Mouse (Mus musculus) gastrocnemius, postnatal 4 days (tissue): ENCODE data around the gene Gprin2. TPM values are rescaled to one million over a fixed set of nuclear protein-coding genes. Genes with fewer than 3 reads are reported as not detected.
A peak's percentile ranks its signal among the peaks of the same experiment; 100 is the strongest.

Experiments used
- DNase-seq, 2 experiments: peaks; one replicate each; pipeline ENCODE4 v3.0.0; 2021 to 2022; ENCODE audit warnings: low spot score in 2 of 2, mixed read lengths in 2 of 2
- total RNA-seq, 2 experiments: library from RNA; stranded (reverse); gene quantifications; 2 replicates each; pipeline ENCODE4 v1.2.3; 2021

Gprin2 gene
- total RNA-seq, 2 experiments from 2014 or later = 1.0 to 1.5 TPM

DNA sequence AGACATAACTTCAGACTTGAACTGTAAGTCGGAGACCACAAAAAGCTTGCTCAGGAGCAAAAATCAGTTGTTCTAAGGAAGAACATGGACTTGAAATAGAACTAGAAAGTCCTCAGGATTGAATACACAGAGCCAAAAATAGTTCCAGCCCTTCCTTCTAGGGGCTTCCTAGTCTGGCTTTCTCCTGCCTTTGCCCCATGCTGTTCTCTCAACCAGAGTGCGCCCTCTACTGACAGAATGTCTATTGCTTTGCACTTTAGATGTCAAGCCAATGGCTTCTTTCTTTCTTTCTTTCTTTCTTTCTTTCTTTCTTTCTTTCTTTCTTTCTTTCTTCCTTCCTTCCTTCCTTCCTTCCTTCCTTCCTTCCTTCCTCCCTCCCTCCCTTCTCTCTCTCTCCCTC lies 7.2 kb upstream of the Gprin2 start:
- DNase-seq = peak in 1 of 2 experiments; percentile 51

DNA sequence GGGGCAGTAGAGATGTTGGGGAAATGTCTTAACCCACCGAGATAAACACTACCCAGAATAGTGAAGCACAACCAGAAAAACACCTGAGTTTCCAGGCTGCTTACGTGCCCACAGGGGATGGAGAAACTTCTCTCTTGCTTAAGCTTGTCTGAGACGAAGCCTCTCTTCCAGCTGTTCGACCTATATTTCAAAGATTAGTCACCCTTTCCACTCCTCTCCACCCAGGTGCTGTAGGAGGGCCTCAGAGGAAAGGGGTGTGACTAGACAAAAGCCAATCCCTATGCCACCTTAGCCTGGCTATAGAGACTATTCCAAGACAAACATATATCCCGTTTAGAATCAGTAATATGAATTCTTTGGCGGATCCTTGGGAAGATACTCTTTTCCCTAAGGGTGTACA lies 6.5 kb upstream of the Gprin2 start:
- no peak for DNase-seq

DNA sequence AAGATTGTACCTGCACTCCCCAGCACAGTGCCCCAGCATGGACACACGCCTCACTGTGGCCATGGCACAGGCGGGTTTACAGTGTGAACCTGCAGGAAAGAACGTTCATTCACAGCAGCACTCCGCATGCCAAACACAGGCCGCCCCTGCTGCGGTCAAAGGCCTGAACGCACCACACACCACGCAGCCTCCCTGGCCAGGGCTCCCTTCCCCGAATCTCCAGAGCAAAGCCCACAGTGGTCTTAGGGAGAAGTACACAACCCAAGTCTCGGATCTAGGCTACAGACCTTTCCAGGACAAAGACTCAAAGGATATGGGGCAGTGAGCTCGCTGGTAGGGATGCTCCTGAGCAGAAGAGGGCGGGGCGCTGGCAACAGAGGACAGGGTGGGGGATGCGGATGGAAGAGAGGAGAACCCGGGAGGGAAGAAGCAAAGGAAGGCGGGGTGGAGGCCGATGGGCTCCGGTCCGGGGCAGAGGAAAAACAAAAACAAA lies 669 bp downstream of the Gprin2 start:
- peak in 1 of 2 experiments; percentile 40 for DNase-seq

DNA sequence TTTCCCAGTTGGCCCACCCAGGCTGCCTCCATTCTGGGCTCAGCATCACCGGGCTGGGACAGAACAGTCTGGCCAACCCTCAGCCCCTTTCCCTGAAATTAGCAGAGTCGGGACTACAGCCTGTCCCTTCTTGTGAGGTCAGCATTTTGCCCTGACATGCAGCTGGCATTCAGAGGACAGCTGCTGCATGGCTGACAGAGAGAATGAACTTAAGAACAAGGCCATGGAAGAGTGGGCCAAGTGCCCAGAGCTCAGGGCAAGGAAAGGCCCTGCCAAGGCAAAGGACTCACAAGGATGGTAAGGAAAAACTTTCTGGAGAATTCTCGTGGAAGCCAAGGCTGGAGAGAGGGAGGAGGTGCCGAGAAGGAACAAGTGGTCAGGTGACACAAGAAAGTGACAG lies 4.7 kb downstream of the Gprin2 start:
- peak in 1 of 2 experiments; percentile 53 for DNase-seq

DNA sequence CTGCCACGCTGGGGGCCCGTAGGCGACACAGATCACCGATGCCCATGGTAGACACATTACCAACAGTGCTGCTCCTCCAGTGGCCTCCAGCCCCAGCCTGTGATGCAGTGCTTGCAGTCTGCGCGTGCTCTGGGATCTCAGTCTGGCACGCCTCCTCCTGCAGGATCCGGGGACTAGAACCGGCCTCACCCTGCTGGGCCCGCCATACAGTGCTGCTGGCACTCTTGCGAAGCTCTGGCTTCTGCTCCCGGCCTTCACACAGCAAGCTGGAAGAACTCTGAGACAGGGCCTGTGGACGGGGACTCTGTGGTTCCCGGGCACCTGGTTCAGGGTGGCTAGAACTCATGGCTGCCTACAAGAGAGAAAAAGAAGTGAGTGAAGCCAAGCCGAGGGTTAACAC lies 6.0 kb downstream of the Gprin2 start:
- DNase-seq = no peak

DNA sequence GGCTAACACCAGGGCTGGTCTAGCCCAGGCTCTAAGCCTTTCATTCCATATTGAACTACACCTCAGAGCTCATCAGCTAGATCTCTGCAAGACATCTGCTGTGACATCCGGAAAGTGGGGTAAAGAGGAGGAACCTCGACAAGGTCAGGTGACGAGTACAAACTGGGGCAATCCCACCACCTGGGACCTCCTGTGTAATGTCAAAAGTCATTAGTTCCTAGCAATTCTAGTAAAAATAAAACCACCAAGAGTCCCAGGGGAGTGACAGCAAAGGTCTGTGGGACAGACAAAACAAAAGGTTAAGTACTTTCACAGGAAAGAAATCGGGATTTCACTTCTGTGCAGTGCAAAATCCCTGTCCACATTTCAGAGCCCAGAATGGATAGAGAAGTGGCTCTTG lies 7.6 kb downstream of the Gprin2 start:
- DNase-seq = no peak

DNA sequence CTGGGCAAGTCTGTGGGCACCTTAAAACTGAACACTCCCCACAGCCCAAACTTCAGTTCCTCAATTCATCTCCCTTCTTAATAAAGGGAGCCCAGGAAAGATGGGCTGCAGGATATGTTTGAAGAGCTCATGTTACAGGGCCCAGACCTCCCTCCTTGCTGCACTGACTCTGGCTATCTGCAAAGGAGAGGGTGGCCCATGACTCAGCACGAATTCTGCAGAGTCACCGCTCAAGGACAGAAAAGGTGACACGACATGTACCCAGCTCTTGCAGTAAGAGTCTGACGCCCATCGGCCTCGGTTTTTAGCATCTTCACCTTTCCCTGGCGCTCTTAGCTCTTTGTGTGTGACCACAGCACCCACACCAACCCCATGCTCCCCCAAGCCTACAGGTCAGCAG lies 11.1 kb downstream of the Gprin2 start:
- DNase-seq = no peak

DNA sequence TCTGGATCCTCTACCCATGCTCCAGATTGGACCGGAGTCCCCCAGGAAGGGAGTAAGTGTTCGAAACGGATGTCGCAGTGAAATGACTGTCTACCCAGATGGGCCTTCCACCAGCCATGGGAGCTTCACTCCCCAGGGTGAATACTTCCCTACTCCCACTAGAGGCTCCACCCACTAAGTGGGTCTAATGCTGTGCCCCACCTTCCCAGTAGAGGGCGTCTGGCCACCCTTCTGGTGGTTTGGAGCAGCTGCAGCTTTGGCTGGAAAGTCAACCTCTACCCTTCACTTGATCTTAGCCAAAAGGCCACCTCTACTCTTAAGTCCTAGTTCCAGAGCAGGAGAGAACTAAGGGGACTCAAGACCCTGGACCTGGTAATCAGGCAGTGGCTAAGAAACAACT lies 12.8 kb downstream of the Gprin2 start:
- peak in 1 of 2 experiments; percentile 40 for DNase-seq

DNA sequence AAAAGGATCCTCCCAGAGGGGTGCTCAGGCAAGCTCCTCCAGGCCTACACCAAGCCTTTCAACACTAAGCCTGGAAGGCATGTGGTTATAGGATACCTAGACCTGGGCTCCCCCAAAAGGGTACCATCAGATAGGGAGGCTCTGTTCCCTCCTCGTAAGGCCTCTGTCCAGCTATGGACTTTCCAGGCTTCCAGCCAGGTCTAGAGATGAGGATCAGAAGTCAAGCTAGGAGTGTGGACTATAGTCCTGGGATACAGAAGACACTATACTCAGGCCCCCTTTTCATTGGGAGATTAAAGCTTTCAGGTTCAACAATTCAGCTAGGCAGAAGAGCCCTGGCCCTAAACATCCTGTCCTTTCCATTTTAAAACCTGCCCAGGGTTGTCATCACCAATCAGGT lies 18.4 kb downstream of the Gprin2 start:
- DNase-seq = no peak

DNA sequence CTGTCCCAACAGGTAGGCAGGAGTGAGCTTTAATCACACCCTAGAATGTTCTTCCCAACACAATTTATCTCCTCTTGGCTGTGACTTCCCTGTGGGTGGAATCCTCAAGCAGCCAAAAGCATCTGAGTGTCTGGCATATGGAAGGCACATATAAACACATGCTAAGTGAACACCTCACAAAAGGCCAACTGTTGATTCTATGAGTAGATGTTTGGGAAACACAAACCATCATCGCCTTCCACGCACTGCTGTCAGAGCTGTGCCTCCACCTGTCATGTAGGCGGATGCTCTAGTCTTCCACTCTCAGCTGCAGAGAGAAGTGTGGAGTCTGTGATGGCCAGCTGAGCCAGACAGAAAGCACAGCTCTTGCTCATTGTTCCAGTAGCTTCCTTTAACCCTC lies 22.1 kb downstream of the Gprin2 start:
- DNase-seq = no peak

DNA sequence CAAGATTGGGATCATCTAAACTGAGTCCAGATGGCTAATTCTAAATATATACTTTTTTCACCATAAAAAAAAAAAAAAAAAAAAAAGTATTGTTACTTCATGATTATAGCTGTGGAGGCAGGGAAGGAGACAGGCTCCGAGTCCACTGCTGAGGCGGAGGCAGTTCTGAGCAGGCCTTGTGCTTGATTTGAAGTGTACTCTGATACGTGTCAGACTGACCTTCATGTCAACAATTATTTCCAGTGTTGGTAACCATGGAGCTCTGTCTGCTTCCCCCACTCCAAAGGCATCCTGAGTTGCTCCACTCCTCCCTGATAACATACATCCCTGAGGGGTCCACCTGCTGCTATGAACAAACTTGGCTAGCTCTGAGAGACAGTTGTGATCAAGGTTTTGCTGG lies 30.3 kb downstream of the Gprin2 start:
- DNase-seq = no peak

DNA sequence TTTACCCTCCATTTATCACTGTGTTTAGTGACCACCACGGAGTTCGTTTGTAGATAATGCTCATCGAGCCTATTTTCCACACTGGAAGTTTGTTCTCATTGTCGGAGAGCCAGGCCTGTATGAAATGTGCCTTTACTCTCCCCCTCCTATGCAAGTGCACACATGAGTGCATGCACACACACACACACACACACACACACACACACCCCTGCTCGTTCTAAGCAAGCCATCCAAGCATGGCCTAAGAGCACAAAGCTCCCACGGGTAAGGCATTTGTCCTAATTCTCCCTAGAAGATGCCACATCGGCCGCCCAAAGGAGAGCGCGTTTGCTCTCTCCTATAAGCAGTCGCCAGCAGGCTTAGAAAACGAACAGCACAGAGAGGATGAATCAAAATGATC lies 45.7 kb downstream of the Gprin2 start:
- no peak for DNase-seq

DNA sequence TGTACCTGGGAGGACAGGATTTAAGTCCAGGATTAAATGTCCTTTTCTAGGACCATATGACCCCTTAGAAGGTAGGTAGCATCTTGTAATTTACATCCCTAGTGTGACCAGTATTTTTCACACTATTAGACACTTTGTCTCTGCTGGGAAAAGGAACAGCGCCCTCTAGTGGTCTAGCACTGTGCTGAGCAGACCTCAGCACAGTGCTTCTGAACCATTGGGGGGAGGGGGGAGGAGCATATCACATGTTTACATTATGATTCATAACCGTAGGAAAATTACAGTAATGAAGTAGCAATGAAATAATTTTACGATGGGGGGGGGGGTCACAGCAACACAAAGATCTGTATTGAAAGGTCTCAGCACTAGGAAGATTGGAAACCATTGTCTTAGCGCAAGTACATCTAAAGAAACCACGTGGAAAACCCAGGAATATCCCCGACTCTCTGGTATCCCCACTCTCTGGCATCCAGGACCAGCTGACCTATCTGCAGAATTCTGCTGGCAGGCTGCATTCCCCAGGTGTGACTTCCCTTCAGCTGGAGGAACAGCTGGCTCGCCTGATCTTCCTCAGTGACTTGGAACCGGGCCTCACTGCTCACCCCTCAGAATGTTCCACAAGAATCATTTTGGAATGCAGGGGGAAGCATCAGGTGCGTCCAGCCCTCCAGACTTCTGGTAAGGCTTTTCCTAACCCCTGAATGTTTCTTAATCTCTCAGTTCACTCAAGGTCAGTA lies 46.7 kb downstream of the Gprin2 start:
- peak; percentile 39 to 62 for DNase-seq

DNA sequence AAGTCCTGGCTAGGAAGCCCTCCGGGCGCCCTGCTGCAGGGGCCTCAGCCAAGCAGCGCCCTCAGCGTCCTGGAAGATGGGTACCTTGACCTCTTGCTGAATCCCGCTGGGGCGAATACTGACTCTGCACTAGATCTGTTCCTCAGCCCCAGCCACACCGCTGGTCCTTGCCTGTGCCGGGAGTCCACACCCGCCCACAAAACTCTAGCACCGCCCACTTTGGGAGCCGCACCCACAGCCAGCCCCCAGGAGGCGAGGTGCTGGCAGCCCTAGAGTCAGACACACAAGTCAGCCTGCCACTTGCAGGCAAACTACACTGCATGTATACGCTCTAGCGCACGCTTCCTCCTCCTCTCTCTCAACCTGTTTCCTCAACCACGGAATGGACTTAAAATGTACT lies 49.1 kb downstream of the Gprin2 start, which contains the start of gene Npy4r:
Npy4r (minus strand) TSS at position 148 of the 400 bp plus-strand sequence.
- peak in 1 of 2 experiments; percentile 49 for DNase-seq

DNA sequence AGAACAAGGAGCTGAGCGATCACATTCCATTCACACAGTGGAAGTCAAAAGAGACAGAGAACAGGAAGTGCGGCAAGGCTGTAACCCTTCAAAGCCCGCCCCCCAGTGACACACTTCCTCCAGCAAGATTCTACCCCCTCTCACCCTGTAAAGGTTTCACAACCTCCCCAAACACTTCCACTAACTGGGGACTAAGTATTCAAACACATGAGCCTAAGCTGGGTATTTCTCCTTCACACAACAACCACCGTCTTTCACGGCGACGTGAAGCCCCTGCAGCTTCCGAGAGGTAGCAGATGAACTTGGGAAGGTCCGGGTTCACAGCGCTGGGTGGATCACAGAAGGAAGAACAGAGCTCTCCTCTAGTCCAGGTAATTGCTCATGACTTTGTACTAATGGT lies 58.5 kb downstream of the Gprin2 start:
- DNase-seq = no peak

DNA sequence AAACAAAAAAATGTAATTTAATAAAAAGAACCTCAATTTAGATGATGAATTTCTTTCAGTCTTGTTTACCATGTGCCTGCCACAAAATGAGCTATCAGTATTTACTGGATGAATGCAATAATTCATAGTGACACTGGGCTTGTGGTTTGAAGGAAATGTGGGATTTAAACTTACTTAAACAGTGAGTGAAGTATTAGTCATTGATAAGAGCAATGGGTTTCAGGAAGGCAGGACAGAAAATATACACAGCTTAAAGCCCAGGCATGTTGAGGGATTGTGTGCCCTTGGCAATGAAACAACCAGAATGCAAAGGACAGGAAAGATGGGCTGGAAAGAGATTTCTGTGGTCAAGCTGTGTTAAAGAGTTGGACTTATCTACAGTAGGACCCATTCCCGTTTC lies 59.1 kb downstream of the Gprin2 start:
- DNase-seq = no peak

DNA sequence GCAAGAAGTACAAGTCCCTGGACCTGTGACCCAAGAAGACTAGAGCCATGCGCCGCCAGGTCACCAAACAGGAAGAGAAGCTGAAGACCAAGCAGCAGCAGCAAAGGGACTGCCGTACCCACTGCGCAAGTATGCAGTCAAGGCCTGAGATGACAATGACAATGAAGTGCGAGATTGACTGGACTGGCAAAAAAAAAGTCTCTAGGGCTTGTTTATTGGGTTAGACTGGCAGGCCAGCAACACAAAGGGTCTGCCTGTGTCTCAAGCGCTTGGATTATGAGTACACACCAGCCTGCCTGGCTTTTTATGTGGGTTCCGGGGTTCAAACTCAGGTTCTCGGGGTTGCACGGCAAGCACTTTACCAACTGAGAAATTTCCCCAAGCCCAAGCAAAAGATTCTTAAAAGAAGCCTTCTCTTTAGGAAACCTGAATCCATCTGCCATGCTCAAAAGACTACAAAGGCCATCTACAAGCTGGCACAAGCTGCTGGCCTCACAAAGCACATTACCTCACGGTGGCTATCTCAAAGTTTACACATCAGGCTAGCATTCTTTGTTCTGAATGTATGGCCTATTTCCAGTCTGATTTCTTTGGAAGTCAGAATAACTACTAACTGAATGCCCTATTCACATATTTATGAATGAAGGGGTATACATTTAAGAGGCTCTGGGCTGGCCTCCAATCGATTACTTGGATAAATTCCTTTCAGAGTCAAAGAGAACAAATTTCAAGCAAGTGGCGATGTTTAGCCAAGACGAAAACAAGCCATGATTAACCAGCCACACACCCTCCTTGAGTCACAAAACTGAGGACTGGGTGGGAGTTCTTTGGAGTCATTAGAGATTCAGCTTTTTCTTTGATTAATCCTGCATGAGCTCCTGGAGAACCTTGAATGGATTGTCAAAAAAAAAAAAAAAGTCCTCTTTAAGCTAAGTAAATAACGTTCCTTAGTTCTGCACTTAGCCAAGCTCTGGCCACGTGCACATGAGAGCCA lies 61.5 kb downstream of the Gprin2 start:
- DNase-seq = no peak

Other genes with a start within 250 kb of the Gprin2 start
- not detected for gene Rbp3, start 247.7 kb downstream of the Gprin2 start, total RNA-seq
- under 1 TPM; 0.18 to 0.29 TPM for gene Zfp488, start 222.9 kb downstream of the Gprin2 start, total RNA-seq
- gene Gm30083, start 186.5 kb downstream of the Gprin2 start, total RNA-seq = not detected
- under 1 TPM in 1 of 2 experiments, not detected in 1; 0.13 TPM for gene Gm5460, start 184.9 kb downstream of the Gprin2 start, total RNA-seq
- not detected for gene Antxrl, start 148.9 kb downstream of the Gprin2 start, total RNA-seq
- gene Anxa8, start 115.7 kb downstream of the Gprin2 start, total RNA-seq = 1 to 10 TPM; 2.2 to 3.1 TPM
- gene A630023A22Rik, start 98.9 kb downstream of the Gprin2 start, total RNA-seq = not detected
- under 1 TPM; 0.13 to 0.17 TPM for gene Npy4r, start 49.2 kb downstream of the Gprin2 start, total RNA-seq
- 1 to 10 TPM; 1.2 to 2.0 TPM for gene Syt15, start 17.9 kb upstream of the Gprin2 start, total RNA-seq
- gene Shld2, start 108.8 kb upstream of the Gprin2 start, total RNA-seq = 10 to 100 TPM in 1 of 2 experiments, 1 to 10 TPM in 1; 9.2 to 13.0 TPM
- gene Glud1, start 109.1 kb upstream of the Gprin2 start, total RNA-seq = 100 to 1,000 TPM; 133 to 135 TPM
- not detected for gene Fam25c, start 153.8 kb upstream of the Gprin2 start, total RNA-seq
- 10 to 100 TPM in 1 of 2 experiments, 1 to 10 TPM in 1; 7.9 to 18.7 TPM for gene Sncg, start 173.1 kb upstream of the Gprin2 start, total RNA-seq
- 10 to 100 TPM; 17.4 to 17.5 TPM for gene Mmrn2, start 173.8 kb upstream of the Gprin2 start, total RNA-seq